Mouse (Mus musculus): Measurements from ENCODE around the gene Cby1. TPM values are rescaled to one million over a fixed set of nuclear protein-coding genes. Genes with fewer than 3 reads are reported as not detected.

Cby1 gene
- total RNA-seq, 2 experiments from 2014 or later, result 22.7 to 26.0 TPM

DNA sequence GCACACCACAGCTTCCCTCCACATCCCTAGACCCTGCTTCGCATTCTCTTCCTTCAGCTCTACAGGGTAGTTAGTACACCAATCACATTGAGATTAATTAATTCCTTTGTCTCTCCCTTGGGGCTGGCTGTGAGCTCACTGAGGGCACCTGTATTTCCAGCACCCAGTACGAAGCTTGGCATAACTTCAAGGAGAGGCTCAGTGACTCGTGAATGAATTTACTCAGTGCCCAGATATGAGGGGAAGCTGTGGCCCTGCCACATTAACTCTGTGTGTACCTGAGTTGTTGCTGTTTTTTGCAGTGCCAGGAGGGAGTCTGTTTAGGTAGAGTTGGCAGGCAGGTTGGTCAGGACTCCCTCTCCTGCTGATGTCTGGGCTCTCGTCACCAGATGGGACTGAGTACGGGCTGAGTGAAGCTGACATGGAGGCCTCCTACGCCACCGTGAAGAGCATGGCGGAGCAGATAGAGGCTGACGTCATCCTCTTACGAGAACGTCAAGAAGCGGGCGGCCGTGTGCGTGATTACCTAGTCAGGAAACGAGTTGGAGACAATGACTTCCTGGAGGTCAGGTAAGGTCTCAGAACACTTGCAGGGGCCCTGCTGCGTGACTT is 47.7 kb downstream of the Cby1 start:
- DNase-seq, result no peak

DNA sequence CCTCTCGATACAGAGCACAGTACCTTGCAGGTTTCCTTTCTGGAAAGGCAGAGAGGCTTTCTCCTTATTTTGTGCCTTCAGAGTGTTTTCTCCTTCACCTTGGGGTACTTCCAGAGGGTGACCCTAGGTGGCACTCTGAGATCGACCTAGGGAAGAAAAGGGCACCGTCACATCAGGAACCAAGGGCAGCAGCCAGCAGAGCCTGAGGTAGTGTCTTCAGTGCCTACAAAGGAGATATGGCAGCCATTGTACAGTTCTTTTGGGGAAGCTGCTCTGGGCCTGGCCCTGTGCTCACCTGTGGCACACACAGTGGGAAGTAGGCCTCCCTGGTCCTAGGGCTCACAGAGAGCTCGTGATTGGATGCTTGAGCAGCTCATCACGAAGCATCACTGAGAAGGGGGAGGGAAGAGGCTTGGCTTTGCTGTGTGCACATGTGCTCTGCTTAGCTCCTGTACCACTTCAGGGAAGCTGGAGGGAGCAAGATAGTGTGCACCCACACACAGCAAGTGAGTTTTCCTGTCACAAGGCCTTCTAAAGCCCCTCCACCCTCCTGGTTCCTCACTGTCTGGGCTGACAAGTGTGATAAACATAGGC is 49.3 kb downstream of the Cby1 start:
- no peak for DNase-seq

DNA sequence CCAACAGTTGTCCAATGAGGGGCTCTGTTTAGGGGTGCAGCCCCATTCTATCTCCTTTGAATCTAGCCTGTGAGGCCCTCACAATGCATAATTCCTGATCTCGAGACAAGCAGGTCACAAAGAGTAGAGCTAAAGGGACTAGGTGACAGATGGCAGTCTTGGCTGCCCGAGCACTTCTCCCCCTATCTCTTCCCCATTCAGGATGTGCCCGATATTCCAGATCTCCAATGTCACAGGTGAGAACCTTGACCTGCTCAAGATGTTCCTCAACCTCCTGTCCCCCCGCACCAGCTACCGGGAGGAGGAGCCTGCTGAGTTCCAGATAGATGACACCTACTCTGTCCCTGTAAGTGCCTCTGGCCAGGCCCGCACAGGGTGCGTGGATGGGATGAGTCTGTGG is 56.6 kb downstream of the Cby1 start:
- no peak for DNase-seq

DNA sequence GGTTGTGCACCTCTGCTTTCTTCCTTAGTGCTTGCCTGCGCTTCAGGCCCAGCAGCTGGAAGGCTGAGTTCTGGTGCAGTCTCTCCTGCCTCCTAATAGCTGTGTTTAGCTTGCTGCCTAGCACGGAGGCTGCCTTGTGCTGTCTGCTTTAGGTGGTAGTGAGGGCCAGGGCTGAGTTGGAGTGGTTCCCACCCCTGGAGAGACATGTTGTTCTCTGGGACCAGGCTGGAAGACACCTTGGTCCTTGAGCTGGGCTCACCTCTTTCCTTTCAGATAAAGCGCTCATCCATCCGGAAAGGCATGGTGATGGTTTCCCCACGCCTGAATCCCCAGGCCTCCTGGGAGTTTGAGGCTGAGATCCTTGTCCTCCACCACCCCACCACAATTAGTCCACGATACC is 57.7 kb downstream of the Cby1 start:
- no peak for DNase-seq

Other genes starting within 250 kb of the Cby1 start
- gene Csnk1e, start 203.6 kb upstream of the Cby1 start, total RNA-seq (2021), result 10 to 100 TPM; 65.7 to 77.7 TPM
- gene Kcnj4, start 154.0 kb upstream of the Cby1 start, total RNA-seq (2021), result under 1 TPM in 1 of 2 experiments, not detected in 1; 0.24 TPM
- 10 to 100 TPM; 11.4 to 13.2 TPM for gene Kdelr3, start 142.8 kb upstream of the Cby1 start, total RNA-seq (2021)
- 100 to 1,000 TPM; 223 to 364 TPM for gene Ddx17, start 112.5 kb upstream of the Cby1 start, total RNA-seq (2021)
- 1 to 10 TPM; 1.4 to 1.8 TPM for gene Dmc1, start 54.1 kb upstream of the Cby1 start, total RNA-seq (2021)
- 1 to 10 TPM; 2.8 to 3.1 TPM for gene Fam227a, start 243 bp upstream of the Cby1 start, total RNA-seq (2021)
- 100 to 1,000 TPM; 143 to 156 TPM for gene Tomm22, start 11.7 kb downstream of the Cby1 start, total RNA-seq (2021)
- 10 to 100 TPM; 45.1 to 50.7 TPM for gene Josd1, start 28.7 kb downstream of the Cby1 start, total RNA-seq (2021)
- gene Gtpbp1, start 31.6 kb downstream of the Cby1 start, total RNA-seq (2021), result 10 to 100 TPM; 26.7 to 30.0 TPM
- 10 to 100 TPM; 68.2 to 83.6 TPM for gene Sun2, start 83.3 kb downstream of the Cby1 start, total RNA-seq (2021)
- gene Dnal4, start 118.7 kb downstream of the Cby1 start, total RNA-seq (2021), result 10 to 100 TPM; 16.1 to 19.5 TPM
- gene Nptxr, start 145.6 kb downstream of the Cby1 start, total RNA-seq (2021), result 1 to 10 TPM; 8.2 to 9.5 TPM
- gene Npcd, start 175.0 kb downstream of the Cby1 start, total RNA-seq (2021), result 1 to 10 TPM; 1.2 to 1.7 TPM
- 10 to 100 TPM; 58.8 to 68.4 TPM for gene Cbx6, start 175.5 kb downstream of the Cby1 start, total RNA-seq (2021)
- 10 to 100 TPM; 16.0 to 30.6 TPM for gene Apobec3, start 232.5 kb downstream of the Cby1 start, total RNA-seq (2021)

Measured in adrenal gland, postnatal 10 days (tissue).